Mouse (Mus musculus) heart, postnatal 0 days (tissue): ENCODE measurements around the gene Olfr709-ps1. TPM values are rescaled to one million over a fixed set of nuclear protein-coding genes. Genes with fewer than 3 reads are reported as not detected.
"Not testable (repeated sequence)": the region's sequence is repeated elsewhere in the genome, so short reads cannot be mapped to it uniquely, and the experiment has no call there.

Experiments used
- ATAC-seq: fragments of 200-750 bp; cut with Nextera tagmentation; 2 replicates; pipeline ENCODE4 v1.8.0; 2017; ENCODE audit warnings: low read depth, moderate number of reproducible peaks, moderate library complexity; ENCODE audit not compliant: insufficient read depth
- DNase-seq: peaks from one replicate; pipeline ENCODE4 v3.0.0-alpha.2; 2016; ENCODE audit warnings: low spot score
- H3K27ac ChIP-seq: fragments of 300-500 bp; sonication (generic); 2 replicates; pipeline ENCODE4 v1.5.1; 2014; ENCODE audit warnings: low read depth, mild to moderate bottlenecking
- H3K27me3 ChIP-seq: fragments of 300-500 bp; sonication (generic); 2 replicates; pipeline ENCODE4 v1.6.1; 2014; ENCODE audit warnings: low read length, mixed read lengths; ENCODE audit not compliant: control insufficient read depth, insufficient read depth
- H3K36me3 ChIP-seq: fragments of 300-500 bp; sonication (generic); replicated peaks from 2 replicates; pipeline ENCODE4 v1.6.1; 2014; ENCODE audit warnings: low read length, mixed read lengths; ENCODE audit not compliant: control insufficient read depth, insufficient read depth
- H3K4me1 ChIP-seq: fragments of 300-500 bp; sonication (generic); 2 replicates; pipeline ENCODE4 v1.6.1; 2014; ENCODE audit warnings: antibody characterized with exemption; ENCODE audit not compliant: control insufficient read depth, insufficient read depth
- H3K4me2 ChIP-seq: fragments of 300-500 bp; sonication (generic); 2 replicates; pipeline ENCODE4 v1.6.1; 2014; ENCODE audit warnings: low read depth, mild to moderate bottlenecking, low read length, moderate library complexity
- H3K4me3 ChIP-seq: fragments of 300-500 bp; sonication (generic); 2 replicates; pipeline ENCODE4 v1.5.1; 2014; ENCODE audit warnings: low read depth, low read length
- H3K9ac ChIP-seq: fragments of 300-500 bp; sonication (generic); replicated peaks from 2 replicates; pipeline ENCODE4 v1.6.1; 2014; ENCODE audit warnings: low read depth, low read length, mixed read lengths
- H3K9me3 ChIP-seq: fragments of 300-500 bp; sonication (generic); replicated peaks from 2 replicates; pipeline ENCODE4 v1.6.1; 2016; ENCODE audit warnings: low read length; ENCODE audit not compliant: control insufficient read depth
- CTCF ChIP-seq: IDR thresholded peaks from 2 replicates; pipeline ENCODE4 v1.5.1; 2016; ENCODE audit warnings: antibody characterized with exemption, control low read depth, low read depth
- EP300 ChIP-seq: IDR thresholded peaks from 2 replicates; pipeline ENCODE4 v1.6.1; 2016; ENCODE audit warnings: antibody characterized with exemption, low read depth
- WGBS: fragments of 180-500 bp; shearing (Covaris S2); extraction: QIAGEN DNeasy Blood & Tissue Kit; methylation state at CpG from one replicate; pipeline ENCODE4 v1.1.7; 2014; 5-methylcytosine and 5-hydroxymethylcytosine counted together
- polyA plus RNA-seq: library from polyadenylated mRNA; unstranded; fragments of >200 nt; fragmentation: Nextera tagmentation; extraction: Ambion mirVana; gene quantifications from 2 replicates; pipeline ENCODE4 v1.2.1, GENCODE M21; 2015
- total RNA-seq: library from RNA; depleted of rRNA; stranded (reverse); fragments of >200 nt; gene quantifications from 2 replicates; pipeline ENCODE4 v1.2.3, GENCODE M21; 2014; ENCODE audit warnings: low replicate concordance; rRNA removed

The Olfr709-ps1 gene
- total and polyA plus RNA-seq, 2 experiments from 2014 or later, result not detected

- ATAC-seq, result no peak
- no peak for TF ChIP-seq EP300
- no peak for TF ChIP-seq CTCF
- no peaks in the 10 kb centered on the region for H3K4me1 ChIP-seq
- H3K4me2 ChIP-seq, result no peak within 1 kb of the TSS
- H3K9me3 ChIP-seq, result no peaks in the 10 kb centered on the region
- WGBS, result 35% methylated on average over 2 of the region's 2 CpGs
- no peaks in the 10 kb centered on the region for H3K27me3 ChIP-seq
- H3K36me3 ChIP-seq, result no peaks in the 10 kb centered on the region
- H3K9ac ChIP-seq, result no peak within 1 kb of the TSS
- H3K4me3 ChIP-seq, result no peak within 1 kb of the TSS
- no peak within 1 kb of the TSS for H3K27ac ChIP-seq
- no peak for DNase-seq
Observed at GRCm38 (mm10) chr7:106907676-106908075, 24.3 kb downstream of the Olfr709-ps1 start, which contains the start of gene Olfr1532-ps1. TSS of gene Olfr1532-ps1 (plus strand) at chr7:106908001.

- not testable (repeated sequence) for H3K27ac ChIP-seq, H3K27me3 ChIP-seq, H3K36me3 ChIP-seq, ATAC-seq, DNase-seq, H3K4me3 ChIP-seq, H3K9me3 ChIP-seq, H3K4me1 ChIP-seq, H3K4me2 ChIP-seq, H3K9ac ChIP-seq
- 71% methylated on average over 3 of the region's 3 CpGs for WGBS
Observed at GRCm38 (mm10) chr7:106901141-106901540, 30.9 kb downstream of the Olfr709-ps1 start, which contains the start of gene Olfr707. TSS of gene Olfr707 (minus strand) at chr7:106901241.

- 68% methylated on average over 2 of the region's 2 CpGs for WGBS
- H3K27me3 ChIP-seq, result no peaks in the 10 kb centered on the region
- no peaks in the 10 kb centered on the region for H3K36me3 ChIP-seq
- H3K27ac ChIP-seq, result no peak within 1 kb of the TSS
- no peaks in the 10 kb centered on the region for H3K9me3 ChIP-seq
- H3K4me1 ChIP-seq, result no peaks in the 10 kb centered on the region
- H3K4me3 ChIP-seq, result no peak within 1 kb of the TSS
- TF ChIP-seq EP300 (no peak), CTCF (no peak)
- ATAC-seq, result no peak
- H3K4me2 ChIP-seq, result no peak within 1 kb of the TSS
- H3K9ac ChIP-seq, result no peak within 1 kb of the TSS
- no peak for DNase-seq
Observed at GRCm38 (mm10) chr7:106888062-106888461, 44.0 kb downstream of the Olfr709-ps1 start, which contains the start of gene Olfr706. TSS of gene Olfr706 (minus strand) at chr7:106888162.

GRCm38 (mm10) chr7:106876791-106877190, 55.2 kb downstream of the Olfr709-ps1 start, which contains the start of gene Olfr705:
TSS of gene Olfr705 (minus strand) at chr7:106876891.
- Histone ChIP-seq H3K9me3 (no peaks in the 10 kb centered on the region), H3K9ac (no peak within 1 kb of the TSS), H3K4me3 (no peak within 1 kb of the TSS), H3K27ac (no peak within 1 kb of the TSS), H3K27me3 (no peaks in the 10 kb centered on the region), H3K36me3 (no peaks in the 10 kb centered on the region), H3K4me1 (no peaks in the 10 kb centered on the region), H3K4me2 (no peak within 1 kb of the TSS)
- no peak for ATAC-seq
- TF ChIP-seq CTCF, result no peak
- no peak for TF ChIP-seq EP300
- DNase-seq, result no peak
- WGBS, result 65% methylated on average over 3 of the region's 3 CpGs

Other genes starting within 250 kb of the Olfr709-ps1 start
- gene Olfr694, start 240.4 kb downstream of the Olfr709-ps1 start, total RNA-seq, result not detected in 2 replicates
- not detected in 2 replicates for gene Olfr694, start 240.4 kb downstream of the Olfr709-ps1 start, polyA plus RNA-seq
- not detected in 2 replicates for gene Olfr695, start 215.8 kb downstream of the Olfr709-ps1 start, total RNA-seq
- not detected in 2 replicates for gene Olfr695, start 215.8 kb downstream of the Olfr709-ps1 start, polyA plus RNA-seq
- not detected in 2 replicates for gene Olfr697, start 189.8 kb downstream of the Olfr709-ps1 start, total RNA-seq
- gene Olfr697, start 189.8 kb downstream of the Olfr709-ps1 start, polyA plus RNA-seq, result not detected in 2 replicates
- gene Olfr698, start 176.8 kb downstream of the Olfr709-ps1 start, total RNA-seq, result not detected in 2 replicates
- gene Olfr698, start 176.8 kb downstream of the Olfr709-ps1 start, polyA plus RNA-seq, result not detected in 2 replicates
- not detected in 2 replicates for gene Olfr699, start 139.0 kb downstream of the Olfr709-ps1 start, total RNA-seq
- gene Olfr699, start 139.0 kb downstream of the Olfr709-ps1 start, polyA plus RNA-seq, result not detected in 2 replicates
- not detected in 2 replicates for gene Olfr700, start 123.4 kb downstream of the Olfr709-ps1 start, total RNA-seq
- not detected in 2 replicates for gene Olfr700, start 123.4 kb downstream of the Olfr709-ps1 start, polyA plus RNA-seq
- not detected in 2 replicates for gene Olfr701, start 118.1 kb downstream of the Olfr709-ps1 start, total RNA-seq
- gene Olfr701, start 118.1 kb downstream of the Olfr709-ps1 start, polyA plus RNA-seq, result not detected in 2 replicates
- not detected in 2 replicates for gene Olfr702, start 98.3 kb downstream of the Olfr709-ps1 start, total RNA-seq
- gene Olfr702, start 98.3 kb downstream of the Olfr709-ps1 start, polyA plus RNA-seq, result not detected in 2 replicates
- not detected in 2 replicates for gene Olfr703, start 88.9 kb downstream of the Olfr709-ps1 start, total RNA-seq
- gene Olfr703, start 88.9 kb downstream of the Olfr709-ps1 start, polyA plus RNA-seq, result not detected in 2 replicates
- not detected in 2 replicates for gene Olfr704, start 69.0 kb downstream of the Olfr709-ps1 start, total RNA-seq
- not detected in 2 replicates for gene Olfr704, start 69.0 kb downstream of the Olfr709-ps1 start, polyA plus RNA-seq
- not detected in 2 replicates for gene Olfr705, start 55.3 kb downstream of the Olfr709-ps1 start, total RNA-seq
- not detected in 2 replicates for gene Olfr705, start 55.3 kb downstream of the Olfr709-ps1 start, polyA plus RNA-seq
- gene Olfr706, start 44.1 kb downstream of the Olfr709-ps1 start, total RNA-seq, result not detected in 2 replicates
- not detected in 2 replicates for gene Olfr706, start 44.1 kb downstream of the Olfr709-ps1 start, polyA plus RNA-seq
- gene Olfr707, start 31.0 kb downstream of the Olfr709-ps1 start, total RNA-seq, result not detected in 2 replicates
- gene Olfr707, start 31.0 kb downstream of the Olfr709-ps1 start, polyA plus RNA-seq, result not detected in 2 replicates
- not detected in 2 replicates for gene Olfr1532-ps1, start 24.2 kb downstream of the Olfr709-ps1 start, total RNA-seq
- not detected in 2 replicates for gene Olfr1532-ps1, start 24.2 kb downstream of the Olfr709-ps1 start, polyA plus RNA-seq
- gene Olfr710, start 16.1 kb upstream of the Olfr709-ps1 start, total RNA-seq, result not detected in 2 replicates
- not detected in 2 replicates for gene Olfr710, start 16.1 kb upstream of the Olfr709-ps1 start, polyA plus RNA-seq
- not detected in 2 replicates for gene Olfr6, start 31.7 kb upstream of the Olfr709-ps1 start, total RNA-seq
- gene Olfr6, start 31.7 kb upstream of the Olfr709-ps1 start, polyA plus RNA-seq, result not detected in 2 replicates
- gene Olfr711, start 43.2 kb upstream of the Olfr709-ps1 start, total RNA-seq, result not detected in 2 replicates
- gene Olfr711, start 43.2 kb upstream of the Olfr709-ps1 start, polyA plus RNA-seq, result not detected in 2 replicates
- gene Olfr2, start 73.9 kb upstream of the Olfr709-ps1 start, total RNA-seq, result not detected in 2 replicates
- not detected in 2 replicates for gene Olfr2, start 73.9 kb upstream of the Olfr709-ps1 start, polyA plus RNA-seq
- gene Olfr713, start 99.0 kb upstream of the Olfr709-ps1 start, total RNA-seq, result not detected in 2 replicates
- gene Olfr713, start 99.0 kb upstream of the Olfr709-ps1 start, polyA plus RNA-seq, result not detected in 2 replicates
- not detected in 2 replicates for gene Olfr714, start 138.8 kb upstream of the Olfr709-ps1 start, total RNA-seq
- not detected in 2 replicates for gene Olfr714, start 138.8 kb upstream of the Olfr709-ps1 start, polyA plus RNA-seq
- not detected in 2 replicates for gene Olfr17, start 161.0 kb upstream of the Olfr709-ps1 start, total RNA-seq
- not detected in 2 replicates for gene Olfr17, start 161.0 kb upstream of the Olfr709-ps1 start, polyA plus RNA-seq
- not detected in 2 replicates for gene Olfr715b, start 178.2 kb upstream of the Olfr709-ps1 start, total RNA-seq
- not detected in 2 replicates for gene Olfr715b, start 178.2 kb upstream of the Olfr709-ps1 start, polyA plus RNA-seq
- gene Olfr715, start 198.9 kb upstream of the Olfr709-ps1 start, total RNA-seq, result not detected in 2 replicates
- not detected in 2 replicates for gene Olfr715, start 198.9 kb upstream of the Olfr709-ps1 start, polyA plus RNA-seq
- not detected in 2 replicates for gene Olfr716, start 206.1 kb upstream of the Olfr709-ps1 start, total RNA-seq
- not detected in 2 replicates for gene Olfr716, start 206.1 kb upstream of the Olfr709-ps1 start, polyA plus RNA-seq
- not detected in 2 replicates for gene Nlrp14, start 234.8 kb upstream of the Olfr709-ps1 start, total RNA-seq
- not detected in 2 replicates for gene Nlrp14, start 234.8 kb upstream of the Olfr709-ps1 start, polyA plus RNA-seq